Mouse (Mus musculus) retina, postnatal 7 days (tissue): Measurements from ENCODE around the gene Ptpn4.

ENCODE experiments used
- DNase-seq: peaks from one replicate; pipeline ENCODE4 v3.0.0-alpha.2; 2012; ENCODE audit warnings: low read depth, low spot score

Ptpn4 gene

GRCm38 (mm10) chr1:119837035-119837751 is at the start of gene Ptpn4:
Gene Ptpn4 (minus strand): TSS chr1:119837613.
- DNase-seq, result peak; percentile 93

- DNase-seq, result no peak
Observed at GRCm38 (mm10) chr1:119886320-119886719, 48.9 kb upstream of the Ptpn4 start.

- no peak for DNase-seq
Observed at GRCm38 (mm10) chr1:119884272-119884671, 46.9 kb upstream of the Ptpn4 start.

- DNase-seq, result no peak
Observed at GRCm38 (mm10) chr1:119878909-119879308, 41.5 kb upstream of the Ptpn4 start.

GRCm38 (mm10) chr1:119877469-119877868 is 40.1 kb upstream of the Ptpn4 start:
- no peak for DNase-seq

- no peak for DNase-seq
Observed at GRCm38 (mm10) chr1:119868395-119869161, 31.2 kb upstream of the Ptpn4 start.

GRCm38 (mm10) chr1:119867300-119867699 is 29.9 kb upstream of the Ptpn4 start:
- no peak for DNase-seq

GRCm38 (mm10) chr1:119865311-119865710 is 27.9 kb upstream of the Ptpn4 start:
- no peak for DNase-seq

- DNase-seq, result no peak
Observed at GRCm38 (mm10) chr1:119863507-119864296, 26.3 kb upstream of the Ptpn4 start.

- no peak for DNase-seq
Observed at GRCm38 (mm10) chr1:119859566-119859965, 22.2 kb upstream of the Ptpn4 start.

- no peak for DNase-seq
Observed at GRCm38 (mm10) chr1:119852980-119853379, 15.6 kb upstream of the Ptpn4 start.

- no peak for DNase-seq
Observed at GRCm38 (mm10) chr1:119852339-119852738, 14.9 kb upstream of the Ptpn4 start.

- no peak for DNase-seq
Observed at GRCm38 (mm10) chr1:119849146-119849935, 11.9 kb upstream of the Ptpn4 start.

- no peak for DNase-seq
Observed at GRCm38 (mm10) chr1:119845321-119845720, 7.9 kb upstream of the Ptpn4 start.

GRCm38 (mm10) chr1:119843121-119843520 is 5.7 kb upstream of the Ptpn4 start:
- no peak for DNase-seq

- DNase-seq, result no peak
Observed at GRCm38 (mm10) chr1:119838241-119838640, 828 bp upstream of the Ptpn4 start.

GRCm38 (mm10) chr1:119836479-119837015 is 866 bp downstream of the Ptpn4 start:
- no peak for DNase-seq

GRCm38 (mm10) chr1:119835726-119836478 is 1.5 kb downstream of the Ptpn4 start:
- DNase-seq, result no peak

- DNase-seq, result no peak
Observed at GRCm38 (mm10) chr1:119828160-119828559, 9.3 kb downstream of the Ptpn4 start.

- no peak for DNase-seq
Observed at GRCm38 (mm10) chr1:119818704-119819103, 18.7 kb downstream of the Ptpn4 start.
